Mouse (Mus musculus): Measurements from ENCODE around the gene Ebf1. TPM values are rescaled to one million over a fixed set of nuclear protein-coding genes. Genes with fewer than 3 reads are reported as not detected.
A peak's percentile ranks its signal among the peaks of the same experiment; 100 is the strongest.

Gene Ebf1
- polyA plus RNA-seq, 1 experiment from 2014 or later: 0.41 TPM

DNA sequence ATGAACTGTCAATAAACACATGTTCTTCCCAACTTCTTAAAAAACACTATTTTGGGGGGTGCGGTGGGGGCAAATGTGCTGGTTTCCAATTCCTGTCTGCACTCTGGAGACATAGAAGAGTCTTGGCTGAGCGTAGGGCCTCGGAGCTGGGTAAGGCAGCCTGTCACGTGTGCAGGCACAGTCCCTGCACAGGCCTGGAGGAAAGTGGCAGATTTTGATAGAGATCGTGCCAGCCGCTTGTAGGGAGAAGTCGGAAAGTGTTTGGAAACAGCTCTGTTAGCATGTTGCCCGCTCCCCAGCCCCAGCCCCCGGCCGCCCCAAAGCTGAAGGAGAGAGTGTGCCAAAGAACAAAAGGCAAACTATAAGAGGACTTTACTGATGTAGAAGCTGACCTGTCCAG, 121.7 kb downstream of the Ebf1 start:
- no peak overlapping the region for H3K4me2 ChIP-seq
- no peak overlapping the region for H3K4me3 ChIP-seq
- no peaks in the 10 kb centered on the region for H3K4me1 ChIP-seq
- H3K27ac ChIP-seq: no peak overlapping the region
- WGBS (ENCODE audit: insufficient replicate concordance): 64% methylated on average over 10 of the region's 10 CpGs
- H3K27me3 ChIP-seq (replicated peaks): 0 out of 2 replicates have a peak, but pooled peaks cover 3% of the 10 kb centered on the region
- no peak overlapping the region for H3K9ac ChIP-seq
- no peaks in the 10 kb centered on the region for H3K36me3 ChIP-seq
- no peaks in the 10 kb centered on the region for H3K9me3 ChIP-seq (replicated peaks)
- ATAC-seq: no peak

DNA sequence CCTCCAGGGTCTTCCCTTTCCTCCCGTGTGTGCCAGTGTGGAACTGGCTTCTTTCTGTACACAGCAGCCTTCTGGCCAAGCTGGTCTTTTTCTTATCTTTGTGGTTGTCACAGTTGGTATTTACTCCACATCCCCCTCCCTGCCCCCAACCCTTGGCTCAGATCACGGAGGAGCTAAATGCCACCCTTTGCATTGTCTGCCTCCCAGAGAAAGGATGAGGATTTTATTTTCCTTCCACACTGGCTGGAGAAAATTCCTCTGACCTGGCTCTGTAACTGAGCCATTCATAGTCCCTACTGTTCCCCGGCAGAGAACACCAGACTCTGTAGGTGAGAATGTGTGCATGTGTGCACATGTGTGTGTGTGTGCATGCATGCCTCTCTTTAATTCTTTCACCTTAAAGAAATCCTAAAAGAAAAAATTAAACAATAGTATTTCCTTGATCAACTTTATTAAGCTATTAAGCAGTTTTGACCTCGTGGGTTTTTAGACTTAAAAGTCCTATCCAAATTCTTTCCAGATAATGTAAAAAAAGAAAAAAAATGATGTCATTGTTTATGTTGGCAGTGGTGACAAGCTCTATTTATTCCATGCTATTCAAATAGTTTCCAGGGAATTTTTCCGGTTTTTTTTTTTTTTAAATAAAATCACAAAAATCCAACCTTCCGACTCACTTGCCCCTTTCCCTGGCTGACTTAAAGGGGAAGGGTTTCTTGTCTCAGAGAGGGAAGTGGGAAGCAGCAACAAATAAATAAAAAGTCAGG, 123.3 kb downstream of the Ebf1 start:
- Histone ChIP-seq H3K9me3 (replicated peaks) (no peaks in the 10 kb centered on the region), H3K4me1 (no peaks in the 10 kb centered on the region), H3K36me3 (no peaks in the 10 kb centered on the region), H3K4me3 (no peak overlapping the region), H3K4me2 (no peak overlapping the region), H3K27ac (no peak overlapping the region), H3K9ac (no peak overlapping the region), H3K27me3 (replicated peaks) (peaks cover 7% of the 10 kb centered on the region; the same call in 1 of the 2 replicates)
- WGBS (ENCODE audit: insufficient replicate concordance): 34% methylated on average over 6 of the region's 6 CpGs
- no peak for ATAC-seq

DNA sequence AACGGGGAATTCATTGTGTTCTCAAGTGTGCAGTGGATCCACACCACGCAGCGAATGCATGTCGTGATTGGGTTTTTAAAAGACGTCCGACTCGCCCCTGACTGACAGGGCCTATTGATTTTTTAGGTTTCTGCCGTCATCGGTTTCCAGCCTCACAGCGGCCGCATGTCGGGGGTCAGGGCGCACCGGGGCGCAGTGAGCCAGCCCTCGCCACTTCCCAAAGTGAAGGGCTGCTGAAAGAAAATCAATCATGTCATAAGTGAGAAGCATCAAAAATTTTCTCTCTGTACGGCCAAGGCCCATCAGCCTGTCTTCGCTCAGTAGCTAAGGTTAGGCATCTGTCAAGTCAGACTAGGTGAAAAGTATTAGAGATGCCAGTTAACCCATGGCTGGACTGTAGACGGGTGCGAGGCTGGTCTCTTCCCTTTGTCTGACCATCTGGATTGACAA, 124.0 kb downstream of the Ebf1 start:
- H3K36me3 ChIP-seq: no peaks in the 10 kb centered on the region
- no peak for ATAC-seq
- H3K4me3 ChIP-seq: no peak overlapping the region
- H3K4me2 ChIP-seq: no peak overlapping the region
- no peaks in the 10 kb centered on the region for H3K9me3 ChIP-seq (replicated peaks)
- peaks cover 7% of the 10 kb centered on the region; the same call in 1 of the 2 replicates for H3K27me3 ChIP-seq (replicated peaks)
- no peak overlapping the region for H3K9ac ChIP-seq
- 60% methylated on average over 20 of the region's 20 CpGs for WGBS (ENCODE audit: insufficient replicate concordance)
- no peak overlapping the region for H3K27ac ChIP-seq
- no peaks in the 10 kb centered on the region for H3K4me1 ChIP-seq

DNA sequence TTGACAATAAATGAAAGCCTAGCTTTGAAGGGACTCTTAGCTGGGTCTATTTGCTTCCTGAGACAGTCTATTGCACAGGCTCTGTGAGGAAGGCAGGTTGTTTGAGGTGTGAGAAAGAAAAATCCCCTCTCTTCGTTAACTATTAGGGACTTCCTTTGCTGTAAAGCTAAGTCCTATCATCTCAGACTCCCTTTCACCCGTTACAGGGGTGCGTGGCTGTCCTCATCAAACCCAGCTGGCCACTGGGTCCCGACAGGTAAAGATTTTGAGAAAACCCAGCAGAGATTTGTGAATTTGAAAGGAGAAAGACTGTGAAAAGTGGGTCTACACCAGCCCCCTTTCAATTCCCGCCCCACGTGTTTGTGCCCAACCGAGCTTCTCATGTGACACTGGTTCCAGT, 127.3 kb downstream of the Ebf1 start:
- H3K9me3 ChIP-seq (replicated peaks): no peaks in the 10 kb centered on the region
- no peak overlapping the region for H3K9ac ChIP-seq
- H3K4me1 ChIP-seq: no peaks in the 10 kb centered on the region
- 56% methylated on average over 7 of the region's 7 CpGs for WGBS (ENCODE audit: insufficient replicate concordance)
- H3K36me3 ChIP-seq: no peaks in the 10 kb centered on the region
- H3K27me3 ChIP-seq (replicated peaks): peaks cover 3% of the 10 kb centered on the region; the same call in 1 of the 2 replicates
- H3K4me3 ChIP-seq: no peak overlapping the region
- ATAC-seq: no peak
- H3K27ac ChIP-seq: no peak overlapping the region
- H3K4me2 ChIP-seq: no peak overlapping the region

DNA sequence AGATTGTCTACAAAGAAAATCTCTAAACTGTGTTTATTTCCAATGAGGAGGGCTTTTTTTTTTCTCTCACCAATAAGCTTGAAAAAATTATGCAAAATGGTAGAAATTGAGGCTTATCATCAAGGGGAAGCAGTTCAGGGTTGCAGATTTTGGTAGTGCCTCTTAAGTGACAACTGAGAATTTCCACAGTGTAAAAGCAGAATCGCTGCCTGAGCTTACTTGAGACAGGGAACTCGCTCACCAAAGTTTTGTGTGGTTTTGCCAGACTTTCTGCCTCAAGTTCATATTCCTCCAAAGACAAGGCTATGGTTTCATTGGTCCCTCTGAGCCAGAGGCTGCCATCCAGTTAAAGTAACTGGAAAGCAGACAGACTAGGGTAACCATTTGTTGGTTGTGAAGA, 128.8 kb downstream of the Ebf1 start:
- WGBS (ENCODE audit: insufficient replicate concordance): 42% methylated on average over 2 of the region's 2 CpGs
- no peak for ATAC-seq
- no peak overlapping the region for H3K27ac ChIP-seq

DNA sequence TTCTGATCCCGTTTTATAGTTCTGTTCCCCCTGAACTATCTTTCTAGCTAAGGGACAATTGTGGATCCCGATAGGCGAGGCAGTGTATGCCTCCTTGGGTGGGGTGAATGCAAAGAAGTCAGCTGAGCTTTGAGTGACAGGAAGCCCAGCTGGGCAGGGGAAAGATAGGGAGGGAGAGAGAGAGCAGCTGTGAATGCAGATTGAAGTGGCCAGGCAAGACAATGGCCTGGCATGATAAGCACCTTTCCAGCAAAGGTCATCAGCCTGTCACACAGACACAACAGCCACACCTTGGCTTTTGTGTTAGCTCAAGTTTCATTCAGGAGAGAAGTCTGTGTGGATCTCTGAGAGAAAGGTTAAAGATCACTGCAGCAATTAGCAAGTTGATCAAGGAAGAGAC, 129.6 kb downstream of the Ebf1 start:
- peak; percentile 49; the same call in 1 of the 2 replicates for ATAC-seq
- H3K4me3 ChIP-seq: no peak overlapping the region
- no peak overlapping the region for H3K27ac ChIP-seq
- WGBS (ENCODE audit: insufficient replicate concordance): 10% methylated on average over 3 of the region's 3 CpGs
- H3K9me3 ChIP-seq (replicated peaks): no peaks in the 10 kb centered on the region
- no peaks in the 10 kb centered on the region for H3K36me3 ChIP-seq
- H3K4me2 ChIP-seq: no peak overlapping the region
- H3K27me3 ChIP-seq (replicated peaks): peaks cover 3% of the 10 kb centered on the region; the same call in 1 of the 2 replicates
- no peak overlapping the region for H3K9ac ChIP-seq
- no peaks in the 10 kb centered on the region for H3K4me1 ChIP-seq

More for the DNA sequence above, 128.8 kb downstream of the Ebf1 start:
- Histone ChIP-seq H3K9me3 (replicated peaks) (no peaks in the 10 kb centered on the region), H3K36me3 (no peaks in the 10 kb centered on the region), H3K9ac (no peak overlapping the region), H3K27me3 (replicated peaks) (peaks cover 3% of the 10 kb centered on the region; the same call in 1 of the 2 replicates), H3K4me3 (no peak overlapping the region), H3K4me1 (no peaks in the 10 kb centered on the region), H3K4me2 (no peak overlapping the region)

DNA sequence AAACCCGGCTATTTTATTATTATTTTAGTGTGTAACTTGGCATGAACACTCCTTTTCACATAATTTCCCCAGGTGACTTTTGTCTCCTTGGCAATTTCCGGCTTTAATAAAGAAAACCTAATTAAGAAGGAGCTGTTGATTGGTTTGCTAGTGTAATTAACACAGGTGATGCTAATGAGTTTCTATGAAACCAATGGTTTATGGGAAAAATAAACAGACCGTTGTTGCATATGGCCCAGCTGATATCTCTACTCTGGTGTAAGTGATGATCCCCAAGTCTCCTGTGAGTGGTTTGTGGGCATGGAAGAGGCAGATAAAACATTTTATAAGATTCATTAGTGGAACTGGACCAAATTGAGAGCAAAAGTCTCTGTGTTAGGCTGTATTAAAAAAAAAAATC, 132.2 kb downstream of the Ebf1 start:
- Histone ChIP-seq H3K4me1 (no peaks in the 10 kb centered on the region), H3K27me3 (replicated peaks) (peaks cover 3% of the 10 kb centered on the region; the same call in 1 of the 2 replicates), H3K9me3 (replicated peaks) (no peaks in the 10 kb centered on the region), H3K36me3 (no peaks in the 10 kb centered on the region), H3K27ac (no peak overlapping the region), H3K4me2 (no peak overlapping the region), H3K9ac (no peak overlapping the region), H3K4me3 (no peak overlapping the region)
- ATAC-seq: no peak
- WGBS (ENCODE audit: insufficient replicate concordance): 73% methylated on average over 3 of the region's 3 CpGs

DNA sequence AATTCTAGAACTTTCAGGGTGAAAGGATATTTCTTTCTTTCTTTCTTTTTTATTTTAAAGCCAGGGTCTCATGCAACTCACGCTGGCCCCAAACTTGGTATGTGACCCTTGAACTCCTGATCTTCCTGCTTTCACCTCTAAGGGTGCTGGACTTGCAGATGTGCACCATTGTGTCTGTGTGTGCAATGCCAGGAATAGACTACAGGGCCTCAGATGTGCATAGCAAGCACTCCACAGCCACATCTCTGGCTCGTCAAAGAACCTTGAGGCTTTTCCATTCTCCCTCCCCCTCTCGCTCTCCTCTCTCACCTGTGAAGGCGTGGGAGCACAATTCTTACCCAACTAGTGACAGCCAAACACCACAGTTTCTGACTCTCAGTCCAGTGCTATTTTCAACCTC, 137.2 kb downstream of the Ebf1 start:
- H3K27ac ChIP-seq: no peak overlapping the region
- WGBS (ENCODE audit: insufficient replicate concordance): 64% methylated on average over 4 of the region's 4 CpGs
- H3K4me3 ChIP-seq: no peak overlapping the region
- H3K4me1 ChIP-seq: no peaks in the 10 kb centered on the region
- H3K27me3 ChIP-seq (replicated peaks): no peaks in the 10 kb centered on the region
- no peaks in the 10 kb centered on the region for H3K36me3 ChIP-seq
- H3K9ac ChIP-seq: no peak overlapping the region
- no peak overlapping the region for H3K4me2 ChIP-seq
- H3K9me3 ChIP-seq (replicated peaks): no peaks in the 10 kb centered on the region
- no peak for ATAC-seq

DNA sequence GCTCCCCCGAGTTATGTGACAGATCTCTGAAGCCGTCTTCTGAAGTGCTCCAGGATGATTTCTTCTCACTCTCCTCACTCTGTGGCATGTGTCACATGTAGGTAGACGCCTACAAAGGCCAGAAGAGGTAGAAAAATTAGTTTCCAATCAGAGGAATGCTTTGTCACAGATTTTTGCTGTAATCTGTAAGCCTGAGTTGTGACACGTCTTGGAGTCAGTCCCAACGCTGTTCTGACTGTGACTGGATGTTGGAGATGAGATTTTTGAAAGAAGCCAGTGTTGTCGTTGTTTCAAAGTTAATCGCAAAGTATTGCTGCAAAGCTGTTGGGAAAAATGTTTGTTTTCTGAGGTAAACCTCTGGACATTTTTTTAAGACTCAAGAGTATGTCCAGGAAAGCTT, 139.2 kb downstream of the Ebf1 start:
- H3K4me1 ChIP-seq: no peaks in the 10 kb centered on the region
- 0 out of 2 replicates have a peak, but pooled peaks cover 3% of the 10 kb centered on the region for H3K27me3 ChIP-seq (replicated peaks)
- WGBS (ENCODE audit: insufficient replicate concordance): 63% methylated on average over 7 of the region's 7 CpGs
- H3K4me2 ChIP-seq: no peak overlapping the region
- no peak overlapping the region for H3K9ac ChIP-seq
- no peak for ATAC-seq
- H3K36me3 ChIP-seq: no peaks in the 10 kb centered on the region
- H3K27ac ChIP-seq: no peak overlapping the region
- H3K9me3 ChIP-seq (replicated peaks): no peaks in the 10 kb centered on the region
- H3K4me3 ChIP-seq: no peak overlapping the region

DNA sequence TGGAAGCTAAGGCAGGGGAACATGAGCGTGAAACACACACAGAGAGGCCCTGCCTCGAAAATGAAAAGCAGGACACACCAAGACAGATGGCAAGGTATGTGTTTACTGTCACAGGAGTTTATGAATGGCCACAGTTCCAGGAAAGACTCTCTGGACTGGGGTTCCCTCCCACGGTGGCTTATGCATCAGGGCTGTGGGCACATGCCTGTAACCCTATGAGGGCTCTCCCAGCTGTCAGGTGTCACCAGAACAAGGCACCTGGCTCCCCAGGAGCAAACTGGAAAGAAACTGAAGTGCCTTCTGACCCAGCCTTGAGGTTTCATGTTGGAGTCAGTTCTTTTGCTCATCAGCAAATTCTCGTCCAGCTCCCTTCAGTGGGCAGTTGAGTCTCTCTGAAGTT, 141.7 kb downstream of the Ebf1 start:
- Histone ChIP-seq H3K27me3 (replicated peaks) (0 out of 2 replicates have a peak, but pooled peaks cover 3% of the 10 kb centered on the region), H3K4me2 (no peak overlapping the region), H3K27ac (no peak overlapping the region), H3K36me3 (no peaks in the 10 kb centered on the region), H3K4me3 (no peak overlapping the region), H3K4me1 (no peaks in the 10 kb centered on the region), H3K9me3 (replicated peaks) (no peaks in the 10 kb centered on the region), H3K9ac (no peak overlapping the region)
- no peak for ATAC-seq
- WGBS (ENCODE audit: insufficient replicate concordance): 55% methylated on average over 4 of the region's 4 CpGs

DNA sequence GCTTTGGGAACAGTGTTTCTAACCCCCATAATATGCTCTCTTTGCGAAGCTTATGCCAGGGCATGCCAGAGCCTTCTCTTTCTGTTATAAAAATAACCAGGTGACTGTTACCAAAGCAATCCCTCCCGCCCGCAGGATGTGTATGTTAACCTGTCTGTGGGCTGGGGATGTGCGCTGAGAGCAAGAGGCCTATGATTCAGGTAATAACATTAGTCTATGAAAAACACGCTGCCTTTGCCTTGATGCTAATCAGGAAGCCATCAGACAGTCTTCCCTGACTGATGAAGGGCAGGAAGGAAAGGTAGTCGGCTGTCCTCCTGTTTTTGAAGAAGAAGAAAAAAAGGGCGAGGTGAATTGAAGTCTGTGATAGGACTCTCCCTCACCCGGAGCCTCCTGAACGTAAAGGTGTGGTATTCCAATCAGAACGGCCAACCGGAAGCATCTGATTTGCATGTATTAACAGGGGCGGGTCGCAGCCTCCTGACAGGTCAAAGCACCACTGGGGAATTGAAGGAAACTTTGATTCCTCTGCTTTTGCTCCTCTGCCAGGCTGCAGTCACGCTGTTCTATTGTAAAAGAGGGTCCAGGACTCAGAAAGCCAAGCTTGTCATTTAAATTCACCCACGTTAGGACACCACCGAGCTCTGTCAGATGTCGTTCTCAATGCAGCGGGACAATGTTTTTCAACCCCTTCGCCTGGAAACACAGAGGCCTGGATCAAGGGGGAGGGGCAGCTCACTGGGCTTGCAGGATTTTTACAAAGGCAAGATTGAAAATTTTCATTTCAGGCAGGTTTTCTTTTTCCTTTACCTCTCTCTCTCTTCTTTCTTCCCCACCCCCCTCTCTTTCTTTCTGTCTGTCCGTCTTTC, 144.2 kb downstream of the Ebf1 start:
- Histone ChIP-seq H3K9ac (no peak overlapping the region), H3K4me2 (peak overlapping the region; percentile 36; the same call in 1 of the 2 replicates), H3K27me3 (replicated peaks) (0 out of 2 replicates have a peak, but pooled peaks cover 3% of the 10 kb centered on the region), H3K4me1 (no peaks in the 10 kb centered on the region), H3K9me3 (replicated peaks) (no peaks in the 10 kb centered on the region), H3K27ac (no peak overlapping the region), H3K4me3 (no peak overlapping the region), H3K36me3 (no peaks in the 10 kb centered on the region)
- ATAC-seq: no peak
- WGBS (ENCODE audit: insufficient replicate concordance): 15% methylated on average over 20 of the region's 20 CpGs

Measured in liver, embryonic 12.5 days (tissue).